In genomic region chr12:70129105-70129504, GRCm38 (mm10) we compare ENCODE assay signal across 15 mouse cellular contexts. TPM values are rescaled to one million over a fixed set of nuclear protein-coding genes. Genes with fewer than 3 reads are reported as not detected.
DNase-seq lines count a peak whose midpoint lies in the region; ATAC-seq and TF ChIP-seq lines count a peak whose summit lies in the region.
"Had no signal": no experiment of that assay in that cellular context is flagged by ENCODE, and none has a peak within 500 bp of the region (broad histone marks: within the 10 kb centered on the region; RNA-seq: fewer than 3 reads in every experiment).

No protein-coding gene starts in this region.

- H3K4me1 ChIP-seq in heart, postnatal 0 days (ENCODE audit: control insufficient read depth, insufficient read depth) = no peaks in the 10 kb centered on the region
- H3K4me1 ChIP-seq in midbrain, postnatal 0 days (ENCODE audit: insufficient read depth, low read length) = no peaks in the 10 kb centered on the region
- H3K4me1 ChIP-seq in midbrain, embryonic 10.5 days = peaks cover 5% of the 10 kb centered on the region
- H3K4me1 ChIP-seq in neural tube, embryonic 15.5 days = peaks cover 10% of the 10 kb centered on the region
- H3K4me1 ChIP-seq: midbrain, embryonic 12.5 days had no signal

- H3K27ac ChIP-seq in heart, postnatal 0 days (ENCODE audit: low read depth) = no peak overlapping the region
- H3K27ac ChIP-seq in midbrain, postnatal 0 days (ENCODE audit: low read depth, low read length) = no peak overlapping the region
- H3K27ac ChIP-seq in midbrain, embryonic 10.5 days (replicated peaks) = no peak overlapping the region
- no peak overlapping the region for H3K27ac ChIP-seq in neural tube, embryonic 15.5 days (replicated peaks)
- H3K27ac ChIP-seq: midbrain, embryonic 12.5 days had no signal

- H3K9ac ChIP-seq in heart, postnatal 0 days (replicated peaks; ENCODE audit: low read depth, low read length) = no peak overlapping the region
- H3K9ac ChIP-seq in midbrain, postnatal 0 days (replicated peaks; ENCODE audit: low read length, poor library complexity, severe bottlenecking) = no peak overlapping the region
- no peak overlapping the region for H3K9ac ChIP-seq in neural tube, embryonic 15.5 days (replicated peaks)
- H3K9ac ChIP-seq: midbrain, embryonic 12.5 days had no signal

- DNase-seq in heart, postnatal 0 days (ENCODE audit: low spot score) = no peak
- DNase-seq in heart, adult 9 months (ENCODE audit: low spot score in 2 of 2) = no peak
- no peak for DNase-seq in midbrain, postnatal 0 days (ENCODE audit: low spot score)
- no peak for DNase-seq in midbrain, embryonic 10.5 days (ENCODE audit: low spot score)
- peak; percentile 53 for DNase-seq in thymus, postnatal 25 days
- no peak for DNase-seq in layer of hippocampus, postnatal 36 days
- DNase-seq: adrenal gland, postnatal 14 days; cerebellum, postnatal 14 days; kidney, adult 2 months; left cerebral cortex, postnatal 4 days had no signal

- ATAC-seq in heart, postnatal 0 days (ENCODE audit: insufficient read depth, low read depth) = no peak
- ATAC-seq in midbrain, postnatal 0 days (ENCODE audit: low FRiP score) = no peak
- peak; percentile 95 for ATAC-seq in common myeloid progenitor, adult 5-6 weeks (replicated peaks; ENCODE audit: low read depth, poor library complexity, severe bottlenecking)
- ATAC-seq in neural tube, embryonic 15.5 days (ENCODE audit: low FRiP score) = no peak

- TF ChIP-seq CTCF in heart, postnatal 0 days (IDR thresholded peaks at IDR 0.05; ENCODE audit: low read depth) = peak; percentile 9; the same call in 1 of the 2 replicates
- peak; percentile 39 for TF ChIP-seq CTCF in midbrain, postnatal 0 days (IDR thresholded peaks at IDR 0.05)

- H3K4me3 ChIP-seq in heart, postnatal 0 days (ENCODE audit: low read depth, low read length) = no peak overlapping the region
- no peak overlapping the region for H3K4me3 ChIP-seq in midbrain, postnatal 0 days (ENCODE audit: low read depth, low read length)
- H3K4me3 ChIP-seq in midbrain, embryonic 10.5 days = no peak overlapping the region
- H3K4me3 ChIP-seq in neural tube, embryonic 15.5 days (replicated peaks) = no peak overlapping the region
- H3K4me3 ChIP-seq: midbrain, embryonic 12.5 days had no signal

- no peaks in the 10 kb centered on the region for H3K36me3 ChIP-seq in heart, postnatal 0 days (replicated peaks; ENCODE audit: control insufficient read depth, insufficient read depth, low read length)
- no peaks in the 10 kb centered on the region for H3K36me3 ChIP-seq in midbrain, postnatal 0 days (ENCODE audit: insufficient read depth, low read length)
- no peaks in the 10 kb centered on the region for H3K36me3 ChIP-seq in midbrain, embryonic 10.5 days
- no peaks in the 10 kb centered on the region for H3K36me3 ChIP-seq in neural tube, embryonic 15.5 days
- H3K36me3 ChIP-seq: G1E; midbrain, embryonic 12.5 days had no signal

- no peaks in the 10 kb centered on the region for H3K27me3 ChIP-seq in heart, postnatal 0 days (ENCODE audit: control insufficient read depth, insufficient read depth, low read length)
- H3K27me3 ChIP-seq in midbrain, postnatal 0 days (ENCODE audit: insufficient read depth, low read length) = no peaks in the 10 kb centered on the region
- H3K27me3 ChIP-seq in midbrain, embryonic 10.5 days (ENCODE audit: low read depth, poor library complexity, severe bottlenecking) = no peaks in the 10 kb centered on the region
- no peaks in the 10 kb centered on the region for H3K27me3 ChIP-seq in neural tube, embryonic 15.5 days (replicated peaks)
- H3K27me3 ChIP-seq: midbrain, embryonic 12.5 days had no signal

- H3K9me3 ChIP-seq in heart, postnatal 0 days (replicated peaks; ENCODE audit: control insufficient read depth, low read length) = no peaks in the 10 kb centered on the region
- no peaks in the 10 kb centered on the region for H3K9me3 ChIP-seq in midbrain, postnatal 0 days (ENCODE audit: low read length)
- no peaks in the 10 kb centered on the region for H3K9me3 ChIP-seq in midbrain, embryonic 10.5 days (replicated peaks)
- H3K9me3 ChIP-seq in neural tube, embryonic 15.5 days (replicated peaks) = no peaks in the 10 kb centered on the region
- H3K9me3 ChIP-seq: G1E; midbrain, embryonic 12.5 days had no signal

- WGBS in heart, postnatal 0 days = 16% methylated on average over 5 of the region's 5 CpGs
- WGBS in midbrain, postnatal 0 days = 62% methylated on average over 5 of the region's 5 CpGs
- 57% methylated on average over 5 of the region's 5 CpGs for WGBS in midbrain, embryonic 10.5 days
- 59% methylated on average over 5 of the region's 5 CpGs for WGBS in neural tube, embryonic 15.5 days

- H3K4me2 ChIP-seq in heart, postnatal 0 days (ENCODE audit: low read depth, low read length) = no peak overlapping the region
- no peak overlapping the region for H3K4me2 ChIP-seq in midbrain, postnatal 0 days (ENCODE audit: low read depth, low read length, poor library complexity, severe bottlenecking)
- H3K4me2 ChIP-seq in neural tube, embryonic 15.5 days = no peak overlapping the region
- H3K4me2 ChIP-seq: midbrain, embryonic 12.5 days had no signal

- TF ChIP-seq EP300 in heart, postnatal 0 days (IDR thresholded peaks at IDR 0.05; ENCODE audit: low read depth) = no peak

RNA-seq across cellular contexts. Expression of gene Nin, which starts 15.6 kb away (rescaled TPM):
- 9.8 and 15.3 TPM in 2 replicates for total RNA-seq in heart, postnatal 0 days (2014; rRNA removed; ENCODE audit: low replicate concordance)
- 4.3 and 5.1 TPM in 2 replicates for polyA plus RNA-seq in heart, postnatal 0 days (2015; fragmentation: Nextera tagmentation; extraction: Ambion mirVana)
- total RNA-seq in midbrain, postnatal 0 days (2014; rRNA removed) = 25.0 and 25.8 TPM in 2 replicates
- polyA plus RNA-seq in midbrain, postnatal 0 days (2015; fragmentation: Nextera tagmentation; extraction: Ambion mirVana) = 4.9 and 7.9 TPM in 2 replicates
- 9.4 and 10.0 TPM in 2 replicates for polyA plus RNA-seq in midbrain, embryonic 10.5 days (2016; fragmentation: Nextera tagmentation; extraction: Ambion mirVana)
- total RNA-seq in common myeloid progenitor, adult 5-6 weeks (2017) = 91.7 and 99.8 TPM in 2 replicates
- 10 to 100 TPM; 69.8 to 72.7 TPM for total RNA-seq in layer of hippocampus, postnatal 36 days (2021)
- 9.1 and 10.6 TPM in 2 replicates for polyA plus RNA-seq in neural tube, embryonic 15.5 days (2015; fragmentation: Nextera tagmentation; extraction: Ambion mirVana)

RNA-seq across cellular contexts. Expression of gene Abhd12b, which starts 24.8 kb away (rescaled TPM):
- total RNA-seq in heart, postnatal 0 days (2014; rRNA removed; ENCODE audit: low replicate concordance) = not detected in 2 replicates
- polyA plus RNA-seq in heart, postnatal 0 days (2015; fragmentation: Nextera tagmentation; extraction: Ambion mirVana) = not detected in 2 replicates
- total RNA-seq in midbrain, postnatal 0 days (2014; rRNA removed) = not detected in 2 replicates
- 0.15 and 0.19 TPM in 2 replicates for polyA plus RNA-seq in midbrain, postnatal 0 days (2015; fragmentation: Nextera tagmentation; extraction: Ambion mirVana)
- 0.10 TPM in 1 of 2 replicates, not detected in the other for polyA plus RNA-seq in midbrain, embryonic 10.5 days (2016; fragmentation: Nextera tagmentation; extraction: Ambion mirVana)
- not detected in 2 replicates for total RNA-seq in common myeloid progenitor, adult 5-6 weeks (2017)
- total RNA-seq in layer of hippocampus, postnatal 36 days (2021) = under 1 TPM in 1 of 2 experiments, not detected in 1; 0.20 TPM
- 0.20 and 0.22 TPM in 2 replicates for polyA plus RNA-seq in neural tube, embryonic 15.5 days (2015; fragmentation: Nextera tagmentation; extraction: Ambion mirVana)
- total RNA-seq: adrenal gland, postnatal 14 days; left cerebral cortex, postnatal 4 days had no signal
- polyA plus RNA-seq: G1E; kidney, adult 2 months; midbrain, embryonic 12.5 days; testis, adult 2 months had no signal
